Mouse (Mus musculus) olfactory bulb, adult 2 months (tissue): ENCODE results near the gene She. TPM values are rescaled to one million over a fixed set of nuclear protein-coding genes. Genes with fewer than 3 reads are reported as not detected.
"Not testable (repeated sequence)": the region's sequence is repeated elsewhere in the genome, so short reads cannot be mapped to it uniquely, and the experiment has no call there.

Experiments
- H3K27ac ChIP-seq: fragments of 200-500 bp; 2 replicates; pipeline ENCODE4 v1.5.1; 2012; ENCODE audit warnings: low read depth, low read length; ENCODE audit not compliant: insufficient read depth
- H3K4me1 ChIP-seq: fragments of 200-500 bp; 2 replicates; pipeline ENCODE4 v1.6.1; 2012; ENCODE audit warnings: low read length; ENCODE audit not compliant: control insufficient read depth, insufficient read depth
- H3K4me3 ChIP-seq: fragments of 200-500 bp; 2 replicates; pipeline ENCODE4 v1.5.1; 2012; ENCODE audit warnings: mild to moderate bottlenecking, low read depth, low read length, moderate library complexity; ENCODE audit not compliant: insufficient read depth
- CTCF ChIP-seq: fragments of 200-500 bp; IDR thresholded peaks from 2 replicates; pipeline ENCODE4 v1.5.1; 2012; ENCODE audit warnings: low read depth, mild to moderate bottlenecking, low read length, moderate library complexity; ENCODE audit not compliant: insufficient read depth
- POLR2A ChIP-seq: fragments of 200-500 bp; IDR thresholded peaks from 2 replicates; pipeline ENCODE4 v1.6.1; 2012; ENCODE audit warnings: mild to moderate bottlenecking, low read depth, low read length, moderate library complexity; ENCODE audit not compliant: insufficient read depth
- WGBS: fragments of 180-500 bp; shearing (Covaris S2); methylation state at CpG from one replicate; pipeline ENCODE4 v1.1.7; 2018; 5-methylcytosine and 5-hydroxymethylcytosine counted together
- polyA plus RNA-seq: library from polyadenylated mRNA; stranded (reverse); fragments of >200 nt; gene quantifications from 2 replicates; pipeline ENCODE4 v1.2.4, GENCODE M21; 2012; ENCODE audit warnings: low replicate concordance; ENCODE audit not compliant: missing spikeins, insufficient read depth, insufficient read length

She gene
- polyA plus RNA-seq, 1 experiment, result not detected

- no peaks in the 10 kb centered on the region for H3K4me1 ChIP-seq
- H3K27ac ChIP-seq, result no peak overlapping the region
- 90% methylated on average over 6 of the region's 6 CpGs for WGBS
- H3K4me3 ChIP-seq, result no peak overlapping the region
- TF ChIP-seq POLR2A (no peak), CTCF (no peak)
Observed at GRCm38 (mm10) chr3:89848083-89848482, 16.9 kb downstream of the She start.

DNA sequence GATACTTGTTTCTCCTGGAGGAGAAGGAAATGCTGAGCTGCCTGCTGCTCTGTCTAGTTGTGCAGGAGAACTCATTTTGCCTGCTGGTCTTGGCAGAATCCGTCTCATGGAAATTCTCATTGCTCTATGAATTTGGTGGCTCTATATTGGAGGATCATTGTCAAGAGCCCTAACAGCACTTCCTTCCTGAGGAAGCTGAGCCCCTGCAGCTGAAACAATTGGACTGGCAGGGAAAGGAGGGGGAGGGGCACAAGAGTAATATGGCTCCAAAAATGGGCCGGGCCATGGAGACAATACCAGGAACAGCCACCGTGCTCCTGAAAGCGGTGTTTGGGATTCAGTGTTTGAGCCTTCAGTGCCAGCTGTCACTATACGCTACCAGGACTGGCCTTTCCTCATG, 22.6 kb downstream of the She start:
- Histone ChIP-seq H3K4me3 (no peak overlapping the region), H3K4me1 (peaks cover 6% of the 10 kb centered on the region), H3K27ac (no peak overlapping the region)
- WGBS, result 70% methylated on average over 5 of the region's 5 CpGs
- TF ChIP-seq POLR2A (no peak), CTCF (no peak)

DNA sequence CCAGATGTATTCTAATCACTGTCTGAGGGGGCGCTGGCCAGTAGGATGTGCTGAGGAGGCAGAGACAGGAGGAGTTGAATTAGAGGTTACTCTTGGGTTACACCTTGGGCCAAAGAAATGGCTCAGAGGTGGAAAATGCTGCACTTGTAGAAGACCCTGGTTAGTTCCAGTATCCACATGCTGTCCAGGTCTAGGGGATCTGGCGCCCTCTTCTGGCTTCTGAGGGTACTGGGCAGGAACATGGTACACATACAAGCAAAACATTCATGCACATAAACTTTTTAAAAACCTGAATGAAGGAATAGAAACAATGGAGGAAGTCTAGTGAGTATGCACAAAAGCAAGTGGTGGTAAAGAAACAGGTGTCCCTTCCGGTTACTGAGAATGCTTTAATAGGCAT, 26.2 kb downstream of the She start:
- peaks cover 22% of the 10 kb centered on the region for H3K4me1 ChIP-seq
- WGBS, result 90% methylated on average over 3 of the region's 3 CpGs
- no peak overlapping the region for H3K27ac ChIP-seq
- H3K4me3 ChIP-seq, result no peak overlapping the region
- TF ChIP-seq CTCF, result no peak
- no peak for TF ChIP-seq POLR2A

DNA sequence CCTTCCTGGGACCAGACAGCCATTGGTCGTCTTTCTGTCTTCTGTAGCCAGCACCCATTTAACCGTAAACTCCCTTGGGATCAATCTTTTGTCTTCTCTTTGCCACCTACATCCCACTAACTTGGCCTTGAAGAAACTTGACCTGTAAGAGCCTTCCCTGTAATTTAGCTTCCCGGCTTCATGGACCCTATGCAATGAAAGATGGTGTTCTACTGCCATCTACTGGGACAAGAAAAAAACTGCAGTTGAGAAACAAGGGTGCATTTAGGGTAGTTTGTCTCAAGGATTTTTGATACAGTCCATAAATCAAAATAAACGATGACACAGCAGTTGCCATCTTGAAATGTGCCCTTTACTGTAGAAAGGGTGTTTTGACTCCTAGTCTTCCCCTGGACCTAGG, 27.0 kb downstream of the She start:
- Histone ChIP-seq H3K4me3 (no peak overlapping the region), H3K27ac (no peak overlapping the region), H3K4me1 (peaks cover 23% of the 10 kb centered on the region)
- TF ChIP-seq POLR2A (no peak), CTCF (no peak)
- 8% methylated on average over 4 of the region's 4 CpGs for WGBS

- TF ChIP-seq POLR2A (no peak), CTCF (no peak)
- peaks cover 23% of the 10 kb centered on the region for H3K4me1 ChIP-seq
- H3K27ac ChIP-seq, result 0 out of 2 replicates have a peak overlapping the region, but pooled peaks have one; percentile 26
- WGBS, result 34% methylated on average over 8 of the region's 8 CpGs
- no peak overlapping the region for H3K4me3 ChIP-seq
Observed at GRCm38 (mm10) chr3:89858888-89859287, 27.7 kb downstream of the She start.

GRCm38 (mm10) chr3:89859936-89860335, 28.8 kb downstream of the She start:
- no peak for TF ChIP-seq POLR2A
- TF ChIP-seq CTCF, result no peak
- peaks cover 23% of the 10 kb centered on the region for H3K4me1 ChIP-seq
- no peak overlapping the region for H3K27ac ChIP-seq
- no peak overlapping the region for H3K4me3 ChIP-seq
- WGBS, result 62% methylated on average over 3 of the region's 3 CpGs

GRCm38 (mm10) chr3:89860343-89860742, 29.2 kb downstream of the She start:
- Histone ChIP-seq H3K27ac (peak overlapping the region; percentile 12; the same call in 1 of the 2 replicates), H3K4me3 (no peak overlapping the region), H3K4me1 (peaks cover 26% of the 10 kb centered on the region)
- TF ChIP-seq CTCF, result no peak
- WGBS, result 89% methylated on average over 3 of the region's 3 CpGs

- TF ChIP-seq CTCF, result no peak
- TF ChIP-seq POLR2A, result no peak
- H3K4me3 ChIP-seq, result no peak overlapping the region
- WGBS, result 5% methylated on average over 4 of the region's 4 CpGs
- no peak overlapping the region for H3K27ac ChIP-seq
- H3K4me1 ChIP-seq, result peaks cover 26% of the 10 kb centered on the region
Observed at GRCm38 (mm10) chr3:89861070-89861469, 29.9 kb downstream of the She start.

DNA sequence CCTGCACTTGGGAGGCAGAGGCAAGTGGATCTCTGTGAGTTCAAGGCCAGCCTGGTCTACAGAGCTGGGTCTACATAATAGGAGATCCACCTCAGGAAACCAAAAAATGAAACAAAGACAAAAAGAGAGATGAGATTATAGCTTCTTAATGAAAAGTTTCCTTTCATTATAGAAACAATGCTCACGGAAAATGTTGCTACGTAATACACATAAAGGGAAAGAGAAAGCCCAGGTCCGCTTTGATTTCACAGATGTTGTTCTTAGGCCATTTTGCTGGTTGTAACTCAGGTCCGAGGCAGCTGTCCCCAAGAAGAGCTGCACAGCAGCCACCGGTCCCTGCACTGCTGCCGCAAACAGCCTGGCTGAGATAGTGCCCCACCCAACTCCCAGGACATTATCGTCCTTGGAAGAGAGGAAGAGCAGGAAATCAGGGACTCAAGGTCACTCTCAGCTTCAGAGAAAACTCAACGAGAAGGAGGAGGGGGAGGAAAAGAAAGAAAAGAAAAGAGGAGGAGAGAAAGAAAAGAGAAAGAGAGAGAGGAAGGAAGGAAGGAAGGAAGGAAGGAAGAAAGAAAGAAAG, 31.1 kb downstream of the She start:
- TF ChIP-seq POLR2A, result no peak
- TF ChIP-seq CTCF, result no peak
- peaks cover 25% of the 10 kb centered on the region for H3K4me1 ChIP-seq
- WGBS, result 84% methylated on average over 8 of the region's 8 CpGs
- H3K4me3 ChIP-seq, result no peak overlapping the region
- 0 out of 2 replicates have a peak overlapping the region, but pooled peaks have one; percentile 38 for H3K27ac ChIP-seq

- 91% methylated on average over 3 of the region's 3 CpGs for WGBS
- not testable (repeated sequence) for H3K27ac ChIP-seq, H3K4me3 ChIP-seq
- peaks cover 27% of the 10 kb centered on the region for H3K4me1 ChIP-seq
Observed at GRCm38 (mm10) chr3:89863276-89863675, 32.1 kb downstream of the She start.
